Mouse (Mus musculus) intestine, embryonic 14.5 days (tissue): ENCODE results near the gene Abcc2. TPM values are rescaled to one million over a fixed set of nuclear protein-coding genes. Genes with fewer than 3 reads are reported as not detected.

Experiments used
- ATAC-seq: fragments of 200-750 bp; cut with Nextera tagmentation; replicated peaks from 2 replicates; pipeline ENCODE4 v1.8.0; 2017; ENCODE audit warnings: low read depth, moderate number of reproducible peaks, moderate TSS enrichment, moderate library complexity; ENCODE audit not compliant: low FRiP score, low TSS enrichment
- DNase-seq: peaks from one replicate; pipeline ENCODE4 v3.0.0-alpha.2; 2018; ENCODE audit warnings: low spot score
- H3K27ac ChIP-seq: fragments of 300-500 bp; sonication (generic); 2 replicates; pipeline ENCODE4 v1.5.1; 2014; ENCODE audit warnings: low read depth, mild to moderate bottlenecking, control low read depth
- H3K27me3 ChIP-seq: fragments of 300-500 bp; sonication (generic); replicated peaks from 2 replicates; pipeline ENCODE4 v1.6.1; 2014; ENCODE audit warnings: low read length, control low read depth; ENCODE audit not compliant: control insufficient read depth, insufficient read depth
- H3K36me3 ChIP-seq: fragments of 300-500 bp; sonication (generic); 2 replicates; pipeline ENCODE4 v1.6.1; 2014; ENCODE audit warnings: low read length, control low read depth; ENCODE audit not compliant: control insufficient read depth, insufficient read depth
- H3K4me1 ChIP-seq: fragments of 300-500 bp; sonication (generic); replicated peaks from 2 replicates; pipeline ENCODE4 v1.6.1; 2014; ENCODE audit warnings: low read length, control low read depth, mixed read lengths; ENCODE audit not compliant: control insufficient read depth, insufficient read depth
- H3K4me2 ChIP-seq: fragments of 300-500 bp; sonication (generic); 2 replicates; pipeline ENCODE4 v1.6.1; 2014; ENCODE audit warnings: low read length
- H3K4me3 ChIP-seq: fragments of 300-500 bp; sonication (generic); 2 replicates; pipeline ENCODE4 v1.5.1; 2014; ENCODE audit warnings: low read depth, low read length, control low read depth, mixed read lengths
- H3K9ac ChIP-seq: fragments of 300-500 bp; sonication (generic); 2 replicates; pipeline ENCODE4 v1.6.1; 2014; ENCODE audit warnings: mild to moderate bottlenecking, low read length
- H3K9me3 ChIP-seq: fragments of 300-500 bp; sonication (generic); 2 replicates; pipeline ENCODE4 v1.6.1; 2016; ENCODE audit warnings: low read length, control low read depth; ENCODE audit not compliant: control insufficient read depth
- WGBS: fragments of 180-500 bp; shearing (Covaris S2); extraction: QIAGEN DNeasy Blood & Tissue Kit; methylation state at CpG from one replicate; pipeline ENCODE4 v1.1.7; 2014; 5-methylcytosine and 5-hydroxymethylcytosine counted together
- polyA plus RNA-seq: library from polyadenylated mRNA; unstranded; fragments of >200 nt; fragmentation: Nextera tagmentation; extraction: Ambion mirVana; gene quantifications from 2 replicates; pipeline ENCODE4 v1.2.1, GENCODE M21; 2014

Abcc2 gene
- polyA plus RNA-seq, 1 experiment from 2014 or later, result 5.3 TPM

- Histone ChIP-seq H3K27ac (no peak overlapping the region), H3K27me3 (no peaks in the 10 kb centered on the region), H3K4me1 (peaks cover 4% of the 10 kb centered on the region; the same call in 1 of the 2 replicates), H3K4me2 (no peak overlapping the region), H3K4me3 (no peak overlapping the region), H3K9ac (no peak overlapping the region), H3K36me3 (peaks cover 17% of the 10 kb centered on the region), H3K9me3 (no peaks in the 10 kb centered on the region)
- no peak for ATAC-seq
- WGBS, result 66% methylated on average over 2 of the region's 2 CpGs
- peak; percentile 31 for DNase-seq
Observed at GRCm38 (mm10) chr19:43754237-43754636, 27.8 kb upstream of the Abcc2 start.

DNA sequence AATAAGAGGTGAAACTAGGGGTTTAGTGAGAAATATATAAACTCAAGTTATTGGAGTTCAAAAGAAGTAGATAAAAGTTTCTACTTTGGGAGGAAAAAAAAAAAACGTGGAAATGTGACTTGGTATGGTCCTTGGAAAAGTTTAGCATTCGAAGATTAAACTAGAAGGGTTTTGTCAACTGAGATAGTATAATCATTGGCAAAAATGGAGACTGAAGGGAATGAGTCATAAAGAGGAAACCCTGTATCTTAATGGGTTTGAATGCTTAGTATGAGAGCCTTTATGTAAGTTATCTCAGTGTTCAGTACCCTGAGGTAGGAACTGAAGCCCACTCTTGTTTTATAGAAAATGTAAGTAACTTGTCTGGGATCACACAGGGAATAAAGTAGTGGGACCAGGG lies 27.1 kb upstream of the Abcc2 start:
- no peak overlapping the region for H3K4me3 ChIP-seq
- WGBS, result 71% methylated on average over 2 of the region's 2 CpGs

DNA sequence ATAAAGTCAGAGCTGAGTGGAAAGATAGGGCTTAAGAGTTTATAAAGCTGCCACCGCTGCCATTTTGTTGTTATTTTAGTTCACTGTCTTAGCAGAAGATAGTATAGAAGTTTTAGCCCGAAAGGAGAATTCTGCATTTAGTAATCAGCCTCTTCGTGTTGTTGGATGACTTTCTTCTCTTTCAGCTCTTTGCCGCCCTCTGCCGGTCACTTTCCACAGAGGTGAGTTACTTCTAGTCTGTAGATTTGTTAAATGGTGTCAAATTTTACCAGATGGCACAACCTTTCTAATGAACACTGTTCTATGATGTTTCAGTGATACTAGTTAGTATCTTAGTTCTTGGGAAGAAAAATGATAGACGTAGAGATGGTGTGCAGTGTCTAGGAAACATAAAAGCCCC lies 21.5 kb upstream of the Abcc2 start:
- Histone ChIP-seq H3K9ac (no peak overlapping the region), H3K9me3 (no peaks in the 10 kb centered on the region), H3K4me2 (no peak overlapping the region), H3K27ac (no peak overlapping the region), H3K4me1 (no peaks in the 10 kb centered on the region), H3K27me3 (no peaks in the 10 kb centered on the region), H3K4me3 (no peak overlapping the region), H3K36me3 (no peaks in the 10 kb centered on the region)
- ATAC-seq, result no peak
- peak; percentile 93 for DNase-seq
- 20% methylated on average over 6 of the region's 6 CpGs for WGBS

More for the DNA sequence above, 27.1 kb upstream of the Abcc2 start:
- Histone ChIP-seq H3K9ac (no peak overlapping the region), H3K9me3 (no peaks in the 10 kb centered on the region), H3K4me1 (peaks cover 4% of the 10 kb centered on the region; the same call in 1 of the 2 replicates), H3K27me3 (no peaks in the 10 kb centered on the region), H3K27ac (no peak overlapping the region), H3K36me3 (peaks cover 14% of the 10 kb centered on the region), H3K4me2 (no peak overlapping the region)
- DNase-seq (peak; percentile 4), ATAC-seq (no peak)

DNA sequence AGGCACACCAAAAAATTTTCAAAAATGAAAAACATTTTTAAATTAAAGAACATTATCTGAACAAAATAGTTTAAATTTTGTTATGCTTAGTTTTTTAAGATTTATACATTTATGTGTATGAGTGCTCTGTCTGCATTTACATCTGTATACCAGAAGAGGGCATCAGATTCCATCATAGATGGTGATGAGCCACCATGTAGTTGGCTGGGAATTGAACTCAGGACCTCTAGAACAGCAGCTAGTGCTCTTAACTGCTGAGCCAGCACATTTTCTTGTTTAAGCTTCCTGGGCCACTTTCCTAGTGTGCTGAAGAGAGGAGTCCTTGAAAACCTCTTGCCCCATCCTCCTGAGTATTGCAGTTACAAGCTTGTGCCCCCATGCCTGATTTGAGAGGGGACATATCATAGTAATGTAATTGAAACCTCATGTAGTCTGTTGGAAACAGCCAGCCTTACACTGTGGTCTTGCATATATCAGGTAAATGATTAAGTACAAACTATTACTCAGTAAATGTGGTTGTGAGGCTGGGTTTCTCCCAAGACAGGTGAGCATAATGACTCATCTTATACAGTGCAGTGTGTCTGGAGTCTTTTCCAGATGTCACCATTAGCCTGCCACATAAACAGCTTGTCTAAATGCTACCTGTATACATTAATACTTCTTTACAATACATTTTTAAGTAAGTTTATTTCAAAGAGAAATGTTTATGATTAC lies 20.3 kb upstream of the Abcc2 start:
- Histone ChIP-seq H3K4me2 (no peak overlapping the region), H3K27me3 (no peaks in the 10 kb centered on the region), H3K4me3 (no peak overlapping the region), H3K9ac (no peak overlapping the region), H3K27ac (no peak overlapping the region), H3K4me1 (no peaks in the 10 kb centered on the region), H3K36me3 (no peaks in the 10 kb centered on the region), H3K9me3 (no peaks in the 10 kb centered on the region)
- peak; percentile 62; the same call in 1 of the 2 replicates for ATAC-seq
- no peak for DNase-seq

- no peaks in the 10 kb centered on the region for H3K36me3 ChIP-seq
- H3K9me3 ChIP-seq, result no peaks in the 10 kb centered on the region
- no peak for ATAC-seq
- no peak overlapping the region for H3K9ac ChIP-seq
- no peaks in the 10 kb centered on the region for H3K4me1 ChIP-seq
- H3K27me3 ChIP-seq, result no peaks in the 10 kb centered on the region
- WGBS, result 77% methylated on average over 2 of the region's 2 CpGs
- H3K27ac ChIP-seq, result no peak overlapping the region
- DNase-seq, result no peak
- no peak overlapping the region for H3K4me2 ChIP-seq
- H3K4me3 ChIP-seq, result no peak overlapping the region
Observed at GRCm38 (mm10) chr19:43762410-43762809, 19.6 kb upstream of the Abcc2 start.

- 83% methylated on average over 5 of the region's 5 CpGs for WGBS
- Histone ChIP-seq H3K36me3 (0 out of 2 replicates have a peak, but pooled peaks cover 3% of the 10 kb centered on the region), H3K27ac (no peak overlapping the region), H3K9me3 (no peaks in the 10 kb centered on the region), H3K4me3 (no peak overlapping the region), H3K4me1 (no peaks in the 10 kb centered on the region), H3K9ac (no peak overlapping the region), H3K27me3 (no peaks in the 10 kb centered on the region), H3K4me2 (no peak overlapping the region)
- DNase-seq (no peak), ATAC-seq (no peak)
Observed at GRCm38 (mm10) chr19:43766451-43766850, 15.5 kb upstream of the Abcc2 start.

DNA sequence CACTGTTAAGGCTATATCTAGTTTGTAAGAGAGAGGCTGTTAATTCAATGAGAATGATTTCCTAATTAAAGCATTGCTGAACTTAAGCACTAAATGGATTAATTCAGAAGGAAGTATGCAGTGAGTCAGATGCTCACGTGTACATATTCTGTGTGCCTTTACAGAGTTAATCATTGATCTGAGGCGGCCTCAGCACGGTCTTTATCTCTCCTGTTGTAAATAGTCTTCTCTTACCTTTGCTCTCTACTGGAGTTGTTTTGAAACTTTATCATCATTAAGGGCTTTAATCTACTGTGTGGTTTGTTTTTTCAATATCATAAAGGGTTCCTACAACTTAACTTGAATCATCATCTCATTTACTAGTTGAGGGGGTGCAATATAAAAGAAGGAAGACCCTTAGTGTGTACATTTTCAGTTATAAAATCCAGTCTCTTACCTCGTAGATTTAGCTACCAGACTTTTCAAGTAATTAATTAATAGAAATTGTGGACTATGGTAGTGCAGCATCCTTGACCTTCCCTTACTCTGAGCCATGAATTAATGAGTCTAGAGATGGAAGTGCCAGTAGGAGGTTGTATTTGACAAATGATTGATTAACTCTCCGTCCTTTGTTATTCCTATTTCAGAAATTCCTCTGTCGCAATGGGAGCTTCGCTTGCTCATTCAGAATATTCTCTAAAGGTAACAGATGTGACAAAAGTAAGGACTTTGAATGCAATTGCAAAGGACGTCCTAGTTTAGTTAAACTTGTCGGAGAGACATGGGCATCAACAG lies 14.3 kb upstream of the Abcc2 start:
- Histone ChIP-seq H3K4me3 (no peak overlapping the region), H3K27me3 (no peaks in the 10 kb centered on the region), H3K36me3 (0 out of 2 replicates have a peak, but pooled peaks cover 3% of the 10 kb centered on the region), H3K9ac (no peak overlapping the region), H3K4me1 (no peaks in the 10 kb centered on the region), H3K27ac (peak overlapping the region; percentile 47; the same call in 1 of the 2 replicates), H3K4me2 (no peak overlapping the region), H3K9me3 (no peaks in the 10 kb centered on the region)
- ATAC-seq (peak; percentile 83; the same call in 1 of the 2 replicates), DNase-seq (no peak)
- 55% methylated on average over 9 of the region's 9 CpGs for WGBS

DNA sequence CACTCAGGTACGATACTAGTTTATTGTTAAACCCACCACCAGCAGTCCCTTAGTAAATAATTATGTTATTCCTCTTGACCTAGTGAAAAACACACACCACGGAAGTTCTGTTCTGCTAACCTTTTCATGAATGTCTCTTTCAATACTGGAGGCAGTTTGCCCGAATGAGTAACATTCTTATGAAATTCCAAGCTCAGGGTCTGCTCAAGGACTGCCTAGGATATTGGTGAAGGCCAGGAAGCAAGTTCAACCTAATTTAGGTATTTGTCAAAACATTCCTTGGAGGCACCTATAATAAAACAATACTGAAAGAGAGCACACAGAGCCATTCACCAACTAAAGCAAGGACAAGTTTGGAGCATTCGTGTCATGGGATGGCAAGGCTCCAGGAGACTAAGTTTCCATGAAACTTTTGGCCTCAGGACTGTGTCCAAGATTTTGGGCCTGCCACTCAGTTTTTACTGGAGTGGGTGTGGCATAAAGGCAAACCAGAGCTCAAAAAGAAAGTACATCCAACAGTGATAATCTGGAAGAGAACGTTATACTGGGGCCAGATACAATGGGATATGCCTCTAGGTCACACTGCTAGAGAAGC lies 12.5 kb upstream of the Abcc2 start:
- Histone ChIP-seq H3K27me3 (no peaks in the 10 kb centered on the region), H3K9me3 (no peaks in the 10 kb centered on the region), H3K27ac (no peak overlapping the region), H3K36me3 (0 out of 2 replicates have a peak, but pooled peaks cover 3% of the 10 kb centered on the region), H3K9ac (no peak overlapping the region), H3K4me3 (no peak overlapping the region), H3K4me2 (no peak overlapping the region), H3K4me1 (no peaks in the 10 kb centered on the region)
- 76% methylated on average over 5 of the region's 5 CpGs for WGBS
- ATAC-seq (no peak), DNase-seq (no peak)
